Mouse (Mus musculus) neutrophil, adult 65 days (primary cell): ENCODE results near the gene Sry. TPM values are rescaled to one million over a fixed set of nuclear protein-coding genes. Genes with fewer than 3 reads are reported as not detected.

Source experiments
- total RNA-seq: library from RNA; stranded (reverse); gene quantifications from 2 replicates; pipeline ENCODE4 v1.2.4, GENCODE M21; 2023

The Sry gene
- total RNA-seq, result not detected in 2 replicates

GRCm38 (mm10) chrY:2663558-2663957 lies at the start of gene Sry:
Sry (minus strand) TSS chrY:2663658.

Other genes starting within 250 kb of the Sry start
- not detected in 2 replicates for gene H2al2c, start 64.6 kb downstream of the Sry start, total RNA-seq
- gene H2al2b, start 57.0 kb upstream of the Sry start, total RNA-seq, result not detected in 2 replicates
- gene Gm4064, start 132.5 kb upstream of the Sry start, total RNA-seq, result not detected in 2 replicates
- not detected in 2 replicates for gene Rbmy, start 167.0 kb upstream of the Sry start, total RNA-seq
- not detected in 2 replicates for gene Gm10256, start 167.0 kb upstream of the Sry start, total RNA-seq
- gene Gm10352, start 237.3 kb upstream of the Sry start, total RNA-seq, result not detected in 2 replicates